15 mouse cellular contexts compared by ENCODE assay signal in the genomic region with DNA sequence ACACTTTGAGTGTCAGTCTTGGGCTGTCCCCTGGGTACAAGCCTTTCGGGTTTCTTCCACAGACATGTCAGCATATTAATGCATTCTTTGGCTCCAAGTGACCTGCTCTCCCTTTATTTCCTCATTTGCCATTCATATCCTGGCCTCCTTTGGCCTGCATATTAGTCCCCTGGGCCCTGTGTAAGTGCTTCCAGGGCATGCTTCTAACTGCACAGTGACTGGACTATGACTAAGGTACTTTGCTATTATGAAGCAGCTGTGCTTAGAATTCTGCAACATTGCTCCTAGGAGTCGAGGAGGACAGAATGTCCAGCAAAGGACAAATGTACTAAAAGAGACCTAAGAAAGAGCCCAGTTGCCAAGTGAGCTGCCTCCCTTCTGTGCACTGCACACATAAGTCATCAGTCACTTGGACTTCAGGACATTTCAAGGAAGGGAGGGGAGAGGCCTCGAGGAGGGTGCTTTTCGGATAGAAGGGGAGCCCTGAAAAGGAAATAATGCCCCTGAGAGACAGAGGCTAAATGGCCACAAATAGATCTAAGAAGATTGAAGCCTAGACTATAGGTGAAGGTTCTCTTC.
DNase-seq lines count a peak whose midpoint lies in the region; ATAC-seq and TF ChIP-seq lines count a peak whose summit lies in the region.
"Had no signal": no experiment of that assay in that cellular context is flagged by ENCODE, and none has a peak within 500 bp of the region (broad histone marks: within the 10 kb centered on the region; RNA-seq: fewer than 3 reads in every experiment).

No protein-coding gene starts in this region.

- no peak for TF ChIP-seq EP300 in heart, postnatal 0 days (IDR thresholded peaks at IDR 0.05; ENCODE audit: low read depth)

- no peak for TF ChIP-seq CTCF in heart, postnatal 0 days (IDR thresholded peaks at IDR 0.05; ENCODE audit: low read depth)
- TF ChIP-seq CTCF in kidney, postnatal 0 days (IDR thresholded peaks at IDR 0.05; ENCODE audit: low read depth) = no peak

- no peaks in the 10 kb centered on the region for H3K36me3 ChIP-seq in heart, embryonic 11.5 days (ENCODE audit: control insufficient read depth, insufficient read depth, low read length)
- no peaks in the 10 kb centered on the region for H3K36me3 ChIP-seq in heart, postnatal 0 days (replicated peaks; ENCODE audit: control insufficient read depth, insufficient read depth, low read length)
- no peaks in the 10 kb centered on the region for H3K36me3 ChIP-seq in kidney, postnatal 0 days (ENCODE audit: insufficient read depth, low read length)
- no peaks in the 10 kb centered on the region for H3K36me3 ChIP-seq in midbrain, embryonic 14.5 days (ENCODE audit: control insufficient read depth, insufficient read depth, low read length)
- H3K36me3 ChIP-seq: heart, embryonic 15.5 days; lung, embryonic 15.5 days had no signal

- 70% methylated on average over 4 of the region's 4 CpGs for WGBS in heart, embryonic 11.5 days (ENCODE audit: insufficient replicate concordance)
- WGBS in heart, postnatal 0 days = 51% methylated on average over 4 of the region's 4 CpGs
- WGBS in kidney, postnatal 0 days = 48% methylated on average over 4 of the region's 4 CpGs
- WGBS in midbrain, embryonic 14.5 days = 75% methylated on average over 4 of the region's 4 CpGs

- H3K9ac ChIP-seq in heart, embryonic 11.5 days (ENCODE audit: low read depth, low read length) = no peak overlapping the region
- no peak overlapping the region for H3K9ac ChIP-seq in heart, postnatal 0 days (replicated peaks; ENCODE audit: low read depth, low read length)
- no peak overlapping the region for H3K9ac ChIP-seq in kidney, postnatal 0 days (ENCODE audit: low read depth, low read length)
- H3K9ac ChIP-seq in midbrain, embryonic 14.5 days (replicated peaks; ENCODE audit: low read length) = no peak overlapping the region
- H3K9ac ChIP-seq: heart, embryonic 15.5 days; lung, embryonic 15.5 days had no signal

- H3K27ac ChIP-seq in heart, embryonic 11.5 days (ENCODE audit: low read depth, low read length) = no peak overlapping the region
- no peak overlapping the region for H3K27ac ChIP-seq in heart, postnatal 0 days (ENCODE audit: low read depth)
- H3K27ac ChIP-seq in kidney, postnatal 0 days = no peak overlapping the region
- H3K27ac ChIP-seq in midbrain, embryonic 14.5 days (replicated peaks; ENCODE audit: low read depth, low read length) = no peak overlapping the region
- H3K27ac ChIP-seq: heart, embryonic 15.5 days; lung, embryonic 15.5 days had no signal

- no peaks in the 10 kb centered on the region for H3K27me3 ChIP-seq in heart, embryonic 11.5 days (ENCODE audit: control insufficient read depth, insufficient read depth, low read length)
- H3K27me3 ChIP-seq in heart, postnatal 0 days (ENCODE audit: control insufficient read depth, insufficient read depth, low read length) = no peaks in the 10 kb centered on the region
- H3K27me3 ChIP-seq in kidney, postnatal 0 days (ENCODE audit: insufficient read depth, low read length) = no peaks in the 10 kb centered on the region
- H3K27me3 ChIP-seq in midbrain, embryonic 14.5 days (ENCODE audit: control insufficient read depth, insufficient read depth, low read length) = no peaks in the 10 kb centered on the region
- H3K27me3 ChIP-seq: heart, embryonic 15.5 days; lung, embryonic 15.5 days had no signal

- peak; percentile 93 for DNase-seq in heart, adult 11 months
- DNase-seq in adipocyte (ENCODE audit: low spot score) = peak; percentile 89
- peak; percentile 8 for DNase-seq in heart, postnatal 0 days (ENCODE audit: low spot score)
- DNase-seq in kidney, postnatal 0 days (ENCODE audit: low spot score) = peak; percentile 61
- DNase-seq in thymus, postnatal 0 days (ENCODE audit: low spot score) = no peak
- DNase-seq in midbrain, embryonic 14.5 days = no peak
- no peak for DNase-seq in frontal cortex, postnatal 36 days (ENCODE audit: low spot score in 2 of 2)
- DNase-seq: cerebellum, adult 11 months; right cerebral cortex, postnatal 4 days had no signal

- H3K4me1 ChIP-seq in heart, embryonic 11.5 days (ENCODE audit: control insufficient read depth, insufficient read depth, low read length) = no peaks in the 10 kb centered on the region
- no peaks in the 10 kb centered on the region for H3K4me1 ChIP-seq in heart, postnatal 0 days (ENCODE audit: control insufficient read depth, insufficient read depth)
- H3K4me1 ChIP-seq in kidney, postnatal 0 days (replicated peaks; ENCODE audit: insufficient read depth, low read length) = 0 out of 2 replicates have a peak, but pooled peaks cover 4% of the 10 kb centered on the region
- H3K4me1 ChIP-seq in midbrain, embryonic 14.5 days (ENCODE audit: control insufficient read depth, insufficient read depth, low read length) = no peaks in the 10 kb centered on the region
- H3K4me1 ChIP-seq: heart, embryonic 15.5 days; lung, embryonic 15.5 days had no signal

- no peaks in the 10 kb centered on the region for H3K9me3 ChIP-seq in heart, embryonic 11.5 days (replicated peaks; ENCODE audit: control insufficient read depth, low read length)
- no peaks in the 10 kb centered on the region for H3K9me3 ChIP-seq in heart, postnatal 0 days (replicated peaks; ENCODE audit: control insufficient read depth, low read length)
- H3K9me3 ChIP-seq in kidney, postnatal 0 days (replicated peaks; ENCODE audit: low read length) = no peaks in the 10 kb centered on the region
- H3K9me3 ChIP-seq in midbrain, embryonic 14.5 days (ENCODE audit: control insufficient read depth, low read length) = no peaks in the 10 kb centered on the region
- H3K9me3 ChIP-seq: heart, embryonic 15.5 days; lung, embryonic 15.5 days; megakaryocyte, embryonic 14.5 days had no signal

- H3K4me3 ChIP-seq in heart, embryonic 11.5 days (ENCODE audit: low read depth, low read length) = no peak overlapping the region
- H3K4me3 ChIP-seq in heart, postnatal 0 days (ENCODE audit: low read depth, low read length) = no peak overlapping the region
- no peak overlapping the region for H3K4me3 ChIP-seq in kidney, postnatal 0 days (replicated peaks; ENCODE audit: low read depth, low read length)
- H3K4me3 ChIP-seq in midbrain, embryonic 14.5 days (replicated peaks; ENCODE audit: low read depth, low read length) = no peak overlapping the region
- H3K4me3 ChIP-seq: heart, embryonic 15.5 days; lung, embryonic 15.5 days; megakaryocyte, embryonic 14.5 days; myocyte had no signal

- no peak overlapping the region for H3K4me2 ChIP-seq in heart, embryonic 11.5 days
- no peak overlapping the region for H3K4me2 ChIP-seq in heart, postnatal 0 days (ENCODE audit: low read depth, low read length)
- H3K4me2 ChIP-seq in kidney, postnatal 0 days (ENCODE audit: low read length) = no peak overlapping the region
- H3K4me2 ChIP-seq in midbrain, embryonic 14.5 days (ENCODE audit: low read length) = no peak overlapping the region
- H3K4me2 ChIP-seq: heart, embryonic 15.5 days; lung, embryonic 15.5 days had no signal

- ATAC-seq in heart, embryonic 11.5 days (replicated peaks; ENCODE audit: insufficient number of reproducible peaks, low FRiP score, low TSS enrichment) = no peak
- ATAC-seq in heart, postnatal 0 days (ENCODE audit: insufficient read depth, low read depth) = peak; percentile 80
- ATAC-seq in kidney, postnatal 0 days (replicated peaks; ENCODE audit: low FRiP score, low read depth) = no peak
- no peak for ATAC-seq in midbrain, embryonic 14.5 days (ENCODE audit: low FRiP score, low TSS enrichment)
- ATAC-seq: CD4-positive, CD25-positive, alpha-beta regulatory T cell, adult 4 months had no signal

Comparison
In these comparisons a context has a peak if more than half of its experiments do, and no peak if none do; other contexts are left out.
1. DNase-seq: peak in heart, adult 11 months (single experiment), adipocyte (single experiment), heart, postnatal 0 days (single experiment) and kidney, postnatal 0 days (single experiment); none in thymus, postnatal 0 days (single experiment), midbrain, embryonic 14.5 days (single experiment) and frontal cortex, postnatal 36 days (0 of 2).